Mouse (Mus musculus): Measurements from ENCODE around the gene Gpr37l1.
"Not testable (repeated sequence)": the region's sequence is repeated elsewhere in the genome, so short reads cannot be mapped to it uniquely, and the experiment has no call there.

Gene Gpr37l1

DNA sequence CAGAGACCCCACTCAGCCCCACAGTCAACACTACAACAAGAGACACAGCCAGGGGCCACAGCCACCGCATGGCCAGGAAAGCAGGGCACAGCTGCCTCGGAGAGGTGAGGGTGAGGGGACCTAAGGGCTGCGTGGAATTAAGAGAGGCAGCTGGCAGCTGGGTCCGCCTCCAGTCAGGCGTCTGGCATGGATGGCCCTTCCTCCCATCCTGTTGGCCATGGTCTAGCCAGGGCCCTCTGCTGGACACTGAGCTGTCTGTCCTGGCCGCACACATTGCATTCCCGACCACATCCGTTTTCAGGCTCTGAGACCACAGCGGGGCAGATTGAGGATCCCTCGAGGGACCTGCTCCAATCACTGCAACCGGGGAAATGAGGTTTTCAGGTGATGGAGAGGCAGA is at the start of gene Gpr37l1:
Gpr37l1 (minus strand) TSS at position 247 of the 400 bp plus-strand sequence.
- DNase-seq (ENCODE audit: low spot score): no peak

DNA sequence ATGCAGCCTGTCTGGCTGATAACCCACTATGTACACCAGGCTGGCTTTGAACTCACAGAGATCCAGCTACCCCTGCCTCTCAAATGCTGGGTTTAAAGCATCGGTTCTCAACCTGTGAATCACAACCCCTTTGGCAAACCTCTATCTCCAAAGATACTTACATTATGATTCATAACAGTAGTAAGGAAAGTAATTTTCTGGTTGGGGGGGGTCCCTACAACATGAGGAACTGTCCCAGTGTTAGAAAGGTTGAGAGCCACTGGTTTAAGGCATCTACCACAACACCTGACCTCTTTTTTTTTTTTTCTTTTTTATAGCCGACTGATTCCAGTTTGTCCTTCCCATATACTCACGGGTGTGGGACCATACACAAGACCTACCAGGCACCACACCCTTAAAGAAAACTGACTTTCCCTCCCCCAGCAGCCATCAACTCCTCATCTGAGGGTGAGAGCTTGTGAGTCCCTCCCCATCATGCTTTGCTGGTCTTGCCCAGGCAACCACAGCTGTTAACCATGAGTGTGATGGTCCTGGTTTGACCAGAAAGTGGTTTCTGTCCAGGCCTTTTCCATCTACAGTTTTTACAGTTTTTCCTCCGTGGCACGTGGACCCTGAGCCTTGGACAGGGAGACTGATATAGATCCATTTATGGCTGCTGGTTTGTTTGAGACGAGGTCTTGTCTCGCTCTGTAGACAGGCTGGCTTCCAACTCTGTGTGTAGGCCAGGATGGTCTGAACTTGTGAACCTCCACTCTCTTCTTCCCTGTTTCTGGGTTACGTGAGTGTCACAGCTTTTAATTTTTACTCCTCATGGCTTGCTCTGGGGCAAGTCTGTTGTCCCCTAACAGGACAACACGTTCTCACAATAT is 46.5 kb upstream of the Gpr37l1 start:
- DNase-seq (ENCODE audit: low spot score): no peak

DNA sequence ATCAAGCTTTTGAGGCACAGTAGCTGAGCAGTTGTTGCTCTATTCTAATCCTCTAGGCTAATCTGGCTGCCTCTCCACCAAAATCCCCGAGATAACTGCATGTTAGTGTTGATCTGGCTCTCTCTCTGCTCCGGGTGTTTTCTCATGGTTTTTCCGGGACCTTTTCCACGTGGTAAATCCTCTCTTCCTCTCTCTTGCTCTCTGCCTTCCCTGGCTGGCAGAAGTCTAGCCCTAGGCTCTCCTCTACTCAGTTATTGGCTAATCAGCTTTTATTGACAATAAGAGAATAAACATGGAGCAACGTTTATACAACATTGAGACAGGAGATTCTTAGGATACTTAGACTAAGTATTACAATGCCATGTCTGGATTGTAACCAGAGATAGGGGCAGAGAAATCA is 42.9 kb upstream of the Gpr37l1 start:
- no peak for DNase-seq (ENCODE audit: low spot score)

DNA sequence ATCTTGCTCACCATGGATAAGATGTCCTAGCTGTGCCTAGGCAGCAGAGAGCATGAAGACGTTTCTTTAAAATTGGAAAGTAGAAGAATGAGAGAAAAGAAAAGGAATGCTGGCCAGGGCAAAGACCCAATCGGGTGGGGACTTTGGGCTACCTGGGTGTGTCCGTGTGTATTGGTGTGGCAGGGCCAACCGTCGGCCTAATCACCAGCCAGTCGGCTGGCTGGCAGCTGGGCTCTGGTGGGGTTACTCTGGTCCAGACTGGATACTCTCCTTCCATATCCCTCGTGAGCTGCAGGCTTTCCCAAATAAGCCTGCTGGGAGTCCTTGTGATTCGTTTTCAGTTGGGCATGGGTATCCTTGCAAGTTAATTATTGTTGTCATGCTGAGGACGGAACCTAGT is 41.2 kb upstream of the Gpr37l1 start:
- DNase-seq (ENCODE audit: low spot score): no peak

DNA sequence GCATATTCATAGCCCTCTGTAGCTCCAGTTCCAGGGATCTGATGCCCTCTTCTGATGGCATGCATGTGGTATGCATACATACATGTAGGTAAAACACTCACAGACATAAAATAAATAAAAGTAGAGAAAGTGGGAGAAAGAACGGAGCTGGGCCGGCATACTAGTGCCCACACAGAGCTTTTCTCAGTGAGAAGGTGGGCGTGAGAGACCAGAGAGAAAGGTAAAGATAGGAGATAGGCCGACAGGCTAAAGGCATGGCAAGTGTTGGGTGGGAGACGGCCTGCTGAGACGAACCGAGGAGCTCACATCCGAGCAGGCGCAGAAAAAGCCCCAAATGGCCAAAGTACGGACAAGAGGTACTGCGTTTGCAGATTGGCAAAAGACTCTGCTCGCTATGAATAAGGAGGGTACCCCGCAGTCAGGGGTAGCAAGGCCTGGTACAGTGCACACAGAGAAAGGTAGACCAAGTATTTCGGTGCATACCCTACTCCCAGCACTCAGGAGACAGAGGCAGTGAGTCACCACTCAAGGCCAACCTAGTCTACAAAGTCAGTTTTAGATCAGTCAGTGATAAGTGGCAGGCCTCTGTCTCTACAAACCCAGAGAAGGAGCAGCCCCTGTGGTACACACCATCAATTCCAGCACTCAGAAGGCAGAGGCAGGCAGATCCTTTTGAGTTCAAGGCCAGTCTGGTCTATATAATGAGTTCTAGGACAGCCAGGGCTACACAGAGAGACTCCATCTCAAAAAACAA is 39.3 kb upstream of the Gpr37l1 start:
- no peak for DNase-seq (ENCODE audit: low spot score)

- no peak for DNase-seq (ENCODE audit: low spot score)
Measured at GRCm38 (mm10) chr1:135205257-135205656, 37.8 kb upstream of the Gpr37l1 start.

DNA sequence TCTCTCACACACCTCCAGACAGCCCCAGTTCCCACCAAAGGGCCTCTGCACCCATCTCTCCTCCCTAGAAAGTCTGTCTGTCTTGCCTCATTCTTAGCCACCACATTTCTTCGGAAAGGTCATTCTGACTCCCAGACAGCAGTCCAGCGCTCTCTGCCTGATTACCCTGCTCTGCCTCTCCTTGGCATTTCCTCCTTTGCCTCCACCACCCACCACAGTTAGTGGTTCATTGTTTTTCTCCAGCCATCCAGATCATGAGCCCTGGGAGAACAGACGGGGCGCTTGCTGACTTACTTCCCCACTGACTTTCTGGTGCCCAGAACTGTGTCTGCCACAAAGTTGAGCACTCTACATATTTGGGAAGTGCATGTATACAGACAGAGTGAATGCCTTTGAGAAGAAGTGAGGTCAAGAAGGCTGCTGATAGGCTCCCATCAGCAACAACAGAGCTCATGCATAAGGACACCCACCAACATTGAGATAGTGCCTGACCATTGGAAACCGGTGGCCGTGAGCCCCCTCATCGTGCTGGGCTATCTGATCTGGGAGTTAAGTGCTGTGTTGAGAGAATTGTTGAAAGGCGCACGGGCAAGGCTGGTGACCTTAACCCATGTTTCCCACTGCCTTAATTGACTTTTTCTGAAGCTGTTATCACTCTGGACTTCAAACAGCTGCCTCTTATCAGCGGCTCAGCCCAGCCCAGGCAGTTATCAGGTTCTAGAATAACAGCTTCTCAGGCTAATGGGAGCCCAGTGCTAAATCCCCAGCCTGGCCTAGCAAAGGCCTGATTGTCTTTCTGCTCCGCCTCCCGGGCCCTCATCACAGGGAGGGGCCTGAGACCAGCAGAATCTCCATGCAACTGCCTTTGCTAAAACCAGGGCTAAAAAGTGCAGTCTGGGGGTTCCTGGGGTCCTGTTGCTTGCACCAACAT is 37.0 kb upstream of the Gpr37l1 start:
- peak; percentile 50 for DNase-seq (ENCODE audit: low spot score)

DNA sequence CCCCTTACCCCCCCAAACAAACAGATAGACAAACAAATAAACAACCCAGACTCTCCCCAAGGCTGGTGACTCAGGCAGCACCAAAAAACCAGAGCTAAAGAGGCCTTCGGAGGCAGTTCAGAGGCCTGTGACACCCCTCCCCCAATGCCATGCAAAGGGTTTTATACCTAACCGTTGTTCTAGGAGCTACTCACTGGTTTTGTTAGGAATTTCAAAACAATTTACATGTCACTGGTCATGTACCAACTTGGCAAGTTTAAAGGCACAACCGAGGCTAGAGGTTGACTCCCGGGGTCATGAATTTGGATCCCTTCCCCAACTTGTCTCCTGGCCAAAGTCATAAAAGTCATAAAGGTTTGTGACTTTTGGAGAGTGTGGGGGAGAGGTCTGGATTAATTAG is 32.9 kb upstream of the Gpr37l1 start:
- DNase-seq (ENCODE audit: low spot score): no peak

- DNase-seq (ENCODE audit: low spot score): peak; percentile 46
Measured at GRCm38 (mm10) chr1:135199014-135199819, 31.7 kb upstream of the Gpr37l1 start.

- no peak for DNase-seq (ENCODE audit: low spot score)
Measured at GRCm38 (mm10) chr1:135198412-135198811, 30.9 kb upstream of the Gpr37l1 start.

- peak; percentile 36 for DNase-seq (ENCODE audit: low spot score)
Measured at GRCm38 (mm10) chr1:135195907-135196440, 28.5 kb upstream of the Gpr37l1 start.

DNA sequence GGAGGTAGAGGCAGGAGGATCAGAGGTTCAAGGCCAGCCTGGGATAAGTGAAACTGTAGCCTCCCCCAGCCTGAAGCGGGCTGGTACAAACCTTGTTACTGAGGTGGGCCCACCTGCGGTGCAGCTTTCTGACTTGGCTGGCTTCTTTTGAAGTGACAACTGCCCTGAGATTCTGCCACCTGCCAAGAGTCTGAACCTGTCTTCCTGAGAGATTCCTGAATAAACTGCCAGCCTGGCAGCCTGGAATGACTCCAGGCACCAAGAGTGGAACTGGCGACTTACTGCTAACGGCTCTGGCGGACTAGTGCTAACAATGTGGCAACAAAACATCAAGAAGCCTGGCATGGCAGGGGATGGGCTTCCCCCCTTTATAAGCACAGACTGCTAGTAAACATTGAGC is 26.9 kb upstream of the Gpr37l1 start:
- DNase-seq (ENCODE audit: low spot score): not testable (repeated sequence)

- DNase-seq (ENCODE audit: low spot score): no peak
Measured at GRCm38 (mm10) chr1:135189186-135189585, 21.7 kb upstream of the Gpr37l1 start.

DNA sequence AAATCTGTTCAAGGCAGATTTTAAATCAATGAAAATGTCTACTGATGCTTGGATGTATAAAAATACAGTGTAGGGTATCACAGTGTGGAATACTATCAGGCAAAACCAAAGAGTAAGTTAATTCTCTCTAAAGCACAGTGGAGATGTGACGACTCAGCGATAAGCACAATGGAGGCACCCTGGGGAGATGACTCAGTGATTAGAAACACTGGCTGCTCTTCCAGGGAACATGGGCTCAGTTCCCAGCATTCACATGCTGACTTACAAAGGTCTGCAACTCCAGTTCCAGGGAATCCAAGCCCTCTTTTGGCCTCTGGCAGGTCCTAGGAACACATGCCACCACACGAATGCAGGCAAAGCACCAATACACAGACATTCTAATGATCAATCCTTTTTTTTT is 20.7 kb upstream of the Gpr37l1 start:
- DNase-seq (ENCODE audit: low spot score): no peak

DNA sequence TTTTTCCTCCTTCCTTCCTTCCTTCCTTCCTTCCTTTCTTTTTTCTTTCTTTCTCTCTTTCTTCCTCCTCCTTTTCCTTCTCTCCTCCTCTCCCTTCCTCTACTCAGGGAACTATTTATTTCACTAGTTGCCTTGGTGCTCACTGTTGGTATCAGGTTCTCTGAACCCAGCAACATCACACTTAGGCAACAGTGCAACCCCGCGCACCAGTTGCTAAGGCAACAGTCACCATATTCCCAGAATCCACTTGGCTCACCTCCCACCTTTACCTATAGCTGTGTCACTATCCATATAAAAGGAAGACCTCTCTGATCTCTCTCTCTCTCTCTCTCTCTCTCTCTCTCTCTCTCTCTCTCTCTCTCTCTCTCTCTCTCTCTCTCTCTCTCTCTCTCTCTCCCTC is 19.5 kb upstream of the Gpr37l1 start:
- not testable (repeated sequence) for DNase-seq (ENCODE audit: low spot score)

DNA sequence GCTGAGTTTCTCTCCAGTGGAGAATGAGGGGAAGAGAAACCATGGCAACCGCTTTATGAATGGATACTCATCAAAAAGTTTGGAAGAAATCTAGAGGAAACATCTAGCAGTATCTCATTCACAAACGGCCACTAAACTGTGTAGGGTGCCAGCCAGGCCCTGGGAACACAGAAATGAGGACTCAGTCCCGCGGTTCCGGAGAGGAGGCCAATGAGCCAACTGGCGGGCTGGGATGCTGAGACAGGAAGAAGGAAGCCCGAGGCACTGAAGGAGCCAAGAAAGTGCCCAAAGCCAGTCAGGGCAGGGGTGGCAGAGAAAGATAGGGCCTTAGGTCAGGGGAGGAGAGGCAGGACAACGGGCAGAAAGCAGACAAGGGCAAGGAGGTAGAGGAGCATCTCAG is 18.9 kb upstream of the Gpr37l1 start:
- DNase-seq (ENCODE audit: low spot score): no peak

DNA sequence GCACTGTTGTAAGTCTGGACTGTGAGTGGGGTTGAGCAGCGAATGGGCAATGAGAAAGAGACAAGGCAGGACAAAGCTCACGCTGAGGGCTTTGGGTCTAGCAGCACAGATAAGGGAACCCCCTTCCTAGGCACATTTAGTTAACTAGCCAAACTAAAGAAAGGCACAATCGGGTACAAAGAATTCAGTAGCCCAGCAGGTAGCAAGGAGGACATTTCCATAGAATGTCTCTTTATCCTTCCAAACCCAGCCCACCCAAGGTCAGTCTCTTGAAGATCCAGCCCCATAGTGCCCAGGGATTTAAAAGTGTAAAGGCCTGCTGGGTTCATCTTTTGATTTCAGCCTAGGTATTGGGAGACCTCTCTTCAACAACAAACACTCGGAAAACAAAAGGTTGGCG is 18.5 kb upstream of the Gpr37l1 start:
- DNase-seq (ENCODE audit: low spot score): no peak

DNA sequence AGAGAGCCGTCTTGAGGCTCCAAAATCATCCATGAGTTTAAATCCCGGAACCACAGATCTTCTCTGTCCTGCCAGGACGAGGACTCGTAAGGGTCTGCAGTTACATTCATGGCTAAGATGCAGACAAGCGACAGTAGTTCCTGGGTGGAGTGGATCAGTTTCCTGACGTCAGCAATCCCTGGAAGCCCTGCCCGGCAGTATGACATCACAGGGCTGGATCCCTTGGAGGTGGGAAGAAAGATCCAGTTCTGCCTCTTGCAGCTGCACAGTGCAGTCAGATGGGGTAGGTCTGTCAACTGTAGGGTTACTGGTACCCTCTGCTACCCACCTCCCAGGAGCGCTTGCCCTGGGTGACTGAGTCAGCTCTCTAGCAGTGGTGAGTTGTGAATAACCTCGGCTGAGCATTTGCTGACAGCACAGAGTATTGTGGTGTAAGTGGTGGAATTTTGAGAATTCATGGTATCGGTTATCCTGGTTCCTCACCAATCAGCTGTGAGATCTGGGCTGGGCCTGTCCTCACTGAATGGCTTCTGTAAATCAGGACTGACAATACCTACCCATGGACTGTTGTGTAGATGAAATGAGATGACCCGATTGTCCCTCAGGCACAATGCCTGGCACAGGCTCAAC is 16.6 kb upstream of the Gpr37l1 start:
- DNase-seq (ENCODE audit: low spot score): no peak

- no peak for DNase-seq (ENCODE audit: low spot score)
Measured at GRCm38 (mm10) chr1:135183448-135183847, 16.0 kb upstream of the Gpr37l1 start.

DNA sequence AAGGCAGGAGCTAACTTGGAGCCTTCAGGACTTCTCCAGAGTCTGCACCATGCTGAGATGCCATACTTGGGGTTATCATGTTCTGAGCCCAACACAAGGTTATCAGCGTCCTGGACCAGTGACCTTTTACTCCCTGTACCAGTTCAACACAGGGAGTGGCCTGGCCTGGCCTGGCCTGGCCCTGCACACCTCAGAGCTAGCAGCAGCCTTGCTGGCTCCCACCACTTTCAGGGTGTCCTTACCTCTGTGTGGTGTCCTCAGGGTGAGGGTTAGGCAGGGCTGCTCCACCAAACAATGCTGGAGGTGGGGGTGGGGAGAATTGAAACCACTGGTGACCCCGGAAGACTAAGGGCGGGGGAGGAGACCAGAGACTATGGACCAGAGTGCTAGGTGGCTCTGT is 15.5 kb upstream of the Gpr37l1 start:
- no peak for DNase-seq (ENCODE audit: low spot score)
